Mouse (Mus musculus) MEL (cell line): ENCODE results near the gene Ankrd52.

Experiments
- KAT2A ChIP-seq: conservative IDR thresholded peaks from 2 replicates; pipeline ENCODE4 v1.6.1; 2012; ENCODE audit warnings: low read depth, low read length, improper control_type of control experiment, inconsistent platforms
- NRF1 ChIP-seq: IDR thresholded peaks from 2 replicates; pipeline ENCODE4 v1.6.1; 2014; ENCODE audit warnings: low read depth, mild to moderate bottlenecking, inconsistent platforms, low read length, improper control_type of control experiment, moderate library complexity; ENCODE audit not compliant: poor library complexity, insufficient read depth, severe bottlenecking
- UBTF ChIP-seq: IDR thresholded peaks from 2 replicates; pipeline ENCODE4 v1.6.1; 2012; ENCODE audit warnings: low read depth, mild to moderate bottlenecking, inconsistent platforms, low read length, improper control_type of control experiment, moderate library complexity, borderline replicate concordance; ENCODE audit not compliant: insufficient read depth
- USF1 ChIP-seq: IDR thresholded peaks from 2 replicates; pipeline ENCODE4 v1.6.1; 2014; ENCODE audit warnings: low read depth, mild to moderate bottlenecking, inconsistent platforms, low read length, improper control_type of control experiment, moderate library complexity
- USF2 ChIP-seq, 2 experiments: IDR thresholded peaks; 2 replicates each; pipeline ENCODE4 v1.6.1; 2011 to 2012; ENCODE audit warnings: improper control_type of control experiment in 2 of 2, low read length in 2 of 2, borderline replicate concordance in 1 of 2, inconsistent platforms in 1 of 2, low read depth in 1 of 2, mild to moderate bottlenecking in 1 of 2; ENCODE audit not compliant: insufficient read depth in 1 of 2

- TF ChIP-seq USF1 (no peak), USF2 (IDR thresholded peaks at IDR 0.05; ENCODE audit: borderline replicate concordance in 1 of 2, insufficient read depth in 1 of 2, low read depth in 1 of 2, low read length in 2 of 2) (no peak), KAT2A (no peak), UBTF (no peak), NRF1 (no peak)
These were observed 24.7 kb downstream of the Ankrd52 start for GRCm38 (mm10) chr10:128401638-128402037.
